Comparison of ENCODE assay signal across 12 mouse cellular contexts in the genomic region with DNA sequence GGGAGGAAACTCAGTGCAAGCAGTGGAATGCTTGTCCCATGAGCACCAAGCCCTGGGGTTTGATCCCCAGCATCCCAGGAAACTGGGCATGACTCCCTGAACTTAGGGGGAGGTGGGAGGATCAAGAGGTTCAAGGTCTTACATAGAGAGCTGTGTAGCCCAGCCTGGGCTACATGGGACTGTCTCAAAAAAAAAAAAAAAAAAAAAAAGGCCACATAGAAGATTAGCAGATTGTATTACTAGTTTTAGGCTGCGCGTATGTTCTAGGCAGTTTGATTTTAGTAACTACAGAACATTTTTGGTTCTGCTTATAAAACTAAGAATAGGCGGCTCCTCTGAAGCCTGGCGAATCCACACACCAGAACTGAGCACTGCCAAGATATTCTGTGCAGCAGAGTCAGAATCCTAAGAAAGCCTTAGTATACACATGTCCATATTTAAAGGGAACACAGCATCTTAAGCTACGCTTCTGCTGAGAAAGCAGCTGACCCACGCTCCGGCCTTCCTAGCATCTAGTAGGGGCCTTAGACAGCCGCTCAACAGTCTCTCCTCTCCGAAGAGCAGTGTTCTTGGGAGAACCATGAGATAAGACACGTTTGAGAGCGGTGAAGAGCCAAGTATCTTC. TPM values are rescaled to one million over a fixed set of nuclear protein-coding genes. Genes with fewer than 3 reads are reported as not detected.
DNase-seq lines count a peak whose midpoint lies in the region; ATAC-seq and TF ChIP-seq lines count a peak whose summit lies in the region.
"Had no signal": no experiment of that assay in that cellular context is flagged by ENCODE, and none has a peak within 500 bp of the region (broad histone marks: within the 10 kb centered on the region; RNA-seq: fewer than 3 reads in every experiment).

No protein-coding gene starts in this region.

- ATAC-seq in heart, embryonic 12.5 days (ENCODE audit: insufficient number of reproducible peaks, low FRiP score): no peak
- no peak for ATAC-seq in megakaryocyte, adult 5-6 weeks (ENCODE audit: poor library complexity, severe bottlenecking)
- no peak for ATAC-seq in limb, embryonic 15.5 days (ENCODE audit: insufficient number of reproducible peaks, low FRiP score, low TSS enrichment, low read depth)
- no peak for ATAC-seq in stomach, embryonic 16.5 days (ENCODE audit: insufficient read depth, low FRiP score)

- no peak overlapping the region for H3K4me3 ChIP-seq in heart, embryonic 12.5 days
- H3K4me3 ChIP-seq in megakaryocyte, embryonic 14.5 days (replicated peaks): peak overlapping the region; percentile 74
- no peak overlapping the region for H3K4me3 ChIP-seq in limb, embryonic 15.5 days
- peak overlapping the region; percentile 95 for H3K4me3 ChIP-seq in stomach, embryonic 16.5 days (replicated peaks; ENCODE audit: low read length)
- H3K4me3 ChIP-seq in thymus, adult 2 months (ENCODE audit: control insufficient read depth, insufficient read depth, low read length): no peak overlapping the region

- WGBS in heart, embryonic 12.5 days: 55% methylated on average over 11 of the region's 11 CpGs
- 77% methylated on average over 11 of the region's 11 CpGs for WGBS in limb, embryonic 15.5 days
- 67% methylated on average over 11 of the region's 11 CpGs for WGBS in stomach, embryonic 16.5 days
- 94% methylated on average over 11 of the region's 11 CpGs for WGBS in thymus, adult 2 months

- no peak overlapping the region; the same call in 1 of the 2 replicates for H3K9ac ChIP-seq in heart, embryonic 12.5 days
- H3K9ac ChIP-seq in limb, embryonic 15.5 days: no peak overlapping the region
- H3K9ac ChIP-seq in stomach, embryonic 16.5 days (ENCODE audit: low read length): peak overlapping the region; percentile 1; the same call in 1 of the 2 replicates
- H3K9ac ChIP-seq: embryonic facial prominence, embryonic 12.5 days had no signal

- H3K9me3 ChIP-seq in heart, embryonic 12.5 days (replicated peaks): no peaks in the 10 kb centered on the region
- H3K9me3 ChIP-seq in megakaryocyte, embryonic 14.5 days: no peaks in the 10 kb centered on the region
- H3K9me3 ChIP-seq in limb, embryonic 15.5 days: no peaks in the 10 kb centered on the region
- H3K9me3 ChIP-seq in stomach, embryonic 16.5 days (replicated peaks; ENCODE audit: control insufficient read depth, low read length): no peaks in the 10 kb centered on the region
- H3K9me3 ChIP-seq: embryonic facial prominence, embryonic 12.5 days had no signal

- no peaks in the 10 kb centered on the region for H3K36me3 ChIP-seq in heart, embryonic 12.5 days
- no peaks in the 10 kb centered on the region for H3K36me3 ChIP-seq in megakaryocyte, embryonic 14.5 days (replicated peaks; ENCODE audit: low read length)
- no peaks in the 10 kb centered on the region for H3K36me3 ChIP-seq in limb, embryonic 15.5 days
- H3K36me3 ChIP-seq in stomach, embryonic 16.5 days (ENCODE audit: control insufficient read depth, insufficient read depth, low read length): no peaks in the 10 kb centered on the region
- no peaks in the 10 kb centered on the region for H3K36me3 ChIP-seq in thymus, adult 2 months (ENCODE audit: control insufficient read depth, insufficient read depth, low read length)
- H3K36me3 ChIP-seq: embryonic facial prominence, embryonic 12.5 days had no signal

- peak overlapping the region; percentile 84 for H3K27ac ChIP-seq in heart, embryonic 12.5 days (ENCODE audit: poor library complexity, severe bottlenecking)
- H3K27ac ChIP-seq in limb, embryonic 15.5 days: peak overlapping the region; percentile 67; the same call in 1 of the 2 replicates
- peak overlapping the region; percentile 88 for H3K27ac ChIP-seq in stomach, embryonic 16.5 days (ENCODE audit: low read length)
- no peak overlapping the region for H3K27ac ChIP-seq in thymus, adult 2 months (ENCODE audit: control insufficient read depth, insufficient read depth, low read length)

- no peak for TF ChIP-seq CTCF in thymus, adult 2 months (IDR thresholded peaks at IDR 0.05; ENCODE audit: borderline replicate concordance, control insufficient read depth, extremely low read depth, insufficient read depth, low read length, poor library complexity)

- H3K4me1 ChIP-seq in heart, embryonic 12.5 days (replicated peaks): peaks cover 64% of the 10 kb centered on the region
- peaks cover 57% of the 10 kb centered on the region for H3K4me1 ChIP-seq in megakaryocyte, embryonic 14.5 days
- peaks cover 60% of the 10 kb centered on the region for H3K4me1 ChIP-seq in limb, embryonic 15.5 days
- peaks cover 63% of the 10 kb centered on the region for H3K4me1 ChIP-seq in stomach, embryonic 16.5 days (ENCODE audit: control insufficient read depth, insufficient read depth, low read length)
- H3K4me1 ChIP-seq in thymus, adult 2 months (replicated peaks; ENCODE audit: control insufficient read depth, insufficient read depth, low read length): peaks cover 29% of the 10 kb centered on the region

- intact Hi-C loops in heart, postnatal 14 days (cut with DNase I): no loop called here

- DNase-seq in heart, postnatal 14 days: no peak
- DNase-seq in ovary, postnatal 10 days (ENCODE audit: low spot score): no peak
- DNase-seq in thymus, adult 2 months: no peak
- DNase-seq: adrenal gland, postnatal 25 days; kidney, adult 8-10 months had no signal

- no peak for TF ChIP-seq POLR2A in thymus, adult 2 months (IDR thresholded peaks at IDR 0.05; ENCODE audit: control insufficient read depth, extremely low read depth, insufficient read depth, low read length, poor library complexity)

- H3K27me3 ChIP-seq in heart, embryonic 12.5 days (replicated peaks): no peaks in the 10 kb centered on the region
- H3K27me3 ChIP-seq in megakaryocyte, embryonic 14.5 days (replicated peaks): peaks cover 31% of the 10 kb centered on the region
- no peaks in the 10 kb centered on the region for H3K27me3 ChIP-seq in limb, embryonic 15.5 days
- no peaks in the 10 kb centered on the region for H3K27me3 ChIP-seq in stomach, embryonic 16.5 days (ENCODE audit: control insufficient read depth, insufficient read depth, low read length)
- H3K27me3 ChIP-seq in thymus, adult 2 months (ENCODE audit: control insufficient read depth, insufficient read depth, low read length): no peaks in the 10 kb centered on the region
- H3K27me3 ChIP-seq: CH12.LX; embryonic facial prominence, embryonic 12.5 days had no signal

- peak overlapping the region; percentile 77 for H3K4me2 ChIP-seq in heart, embryonic 12.5 days
- H3K4me2 ChIP-seq in limb, embryonic 15.5 days: no peak overlapping the region
- H3K4me2 ChIP-seq in stomach, embryonic 16.5 days (ENCODE audit: low read depth, low read length): peak overlapping the region; percentile 75

RNA-seq across cellular contexts. Expression of a gene that starts 3.4 kb away (rescaled TPM):
- polyA plus RNA-seq in heart, embryonic 12.5 days (2016; fragmentation: Nextera tagmentation; extraction: Ambion mirVana): 27.0 and 28.1 TPM in 2 replicates
- total RNA-seq in heart, postnatal 14 days (2021): 100 to 1,000 TPM; 120 to 125 TPM
- 1.9 TPM in 1 of 2 replicates, not detected in the other for polyA plus RNA-seq in megakaryocyte, embryonic 14.5 days (2012; ENCODE audit: insufficient read depth, low replicate concordance)
- 65.7 and 65.8 TPM in 2 replicates for total RNA-seq in megakaryocyte, adult 5-6 weeks (2015)
- 56.4 and 56.8 TPM in 2 replicates for total RNA-seq in megakaryocyte, adult 5-6 weeks (2017)
- 17.3 and 17.8 TPM in 2 replicates for polyA plus RNA-seq in limb, embryonic 15.5 days (2015; fragmentation: Nextera tagmentation; extraction: Ambion mirVana)
- polyA plus RNA-seq in stomach, embryonic 16.5 days (2015; fragmentation: Nextera tagmentation; extraction: Ambion mirVana): 21.3 and 22.0 TPM in 2 replicates
- polyA plus RNA-seq in thymus, adult 2 months (2012; rRNA removed): 12.9 and 15.5 TPM in 2 replicates

Comparison
In these comparisons a context has a peak if more than half of its experiments do, and no peak if none do; other contexts are left out.
1. H3K4me3 ChIP-seq: peak in megakaryocyte, embryonic 14.5 days (single experiment) and stomach, embryonic 16.5 days (single experiment); none in heart, embryonic 12.5 days (single experiment), limb, embryonic 15.5 days (single experiment) and thymus, adult 2 months (single experiment).